Mouse (Mus musculus): ENCODE data around the gene BC052040.

DNA sequence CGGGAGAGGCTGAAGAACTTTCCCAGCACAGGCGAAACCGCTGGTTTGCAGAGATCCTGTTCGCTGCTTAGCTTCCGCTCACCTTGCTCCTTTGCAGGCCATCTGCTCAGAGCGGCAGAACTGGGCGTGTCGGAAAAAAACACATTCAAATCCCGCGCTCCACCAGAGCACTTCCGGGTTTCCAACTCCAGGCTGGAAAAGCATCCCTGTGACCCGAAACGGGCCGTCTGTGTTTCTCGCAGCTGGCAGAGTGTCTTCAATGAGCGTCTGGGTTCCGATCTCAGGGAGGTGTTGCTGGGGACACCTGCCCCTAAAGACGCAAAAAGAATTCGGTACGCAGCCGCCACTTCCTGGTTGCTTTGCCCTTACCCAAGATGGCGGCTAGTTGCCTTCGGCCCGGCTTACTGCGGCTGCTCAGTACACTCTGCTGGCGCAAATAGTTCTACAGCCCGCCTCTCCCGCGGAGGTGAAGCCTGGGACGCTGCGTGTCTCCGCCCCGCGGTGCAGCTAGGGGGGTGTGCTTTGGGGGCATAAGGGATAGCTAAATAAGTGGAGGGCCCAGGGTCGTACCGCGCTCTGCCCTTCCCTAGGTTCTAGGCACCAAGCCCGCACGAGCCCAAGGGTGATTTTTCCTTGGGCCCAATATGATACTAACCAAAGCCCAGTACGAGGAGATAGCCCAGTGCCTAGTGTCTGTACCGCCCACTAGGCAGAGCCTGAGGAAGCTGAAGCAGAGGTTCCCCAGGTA, at the start of gene BC052040:
- TF ChIP-seq CTCF (IDR thresholded peaks at IDR 0.05; ENCODE audit: low read depth) (peak; percentile 43; the same call in 1 of the 2 replicates), EP300 (IDR thresholded peaks at IDR 0.05; ENCODE audit: low read depth) (no peak)
